Mouse (Mus musculus): Measurements from ENCODE around the gene Acap2. TPM values are rescaled to one million over a fixed set of nuclear protein-coding genes. Genes with fewer than 3 reads are reported as not detected.

Acap2 gene
- polyA plus RNA-seq, 1 experiment, result 36.9 TPM

DNA sequence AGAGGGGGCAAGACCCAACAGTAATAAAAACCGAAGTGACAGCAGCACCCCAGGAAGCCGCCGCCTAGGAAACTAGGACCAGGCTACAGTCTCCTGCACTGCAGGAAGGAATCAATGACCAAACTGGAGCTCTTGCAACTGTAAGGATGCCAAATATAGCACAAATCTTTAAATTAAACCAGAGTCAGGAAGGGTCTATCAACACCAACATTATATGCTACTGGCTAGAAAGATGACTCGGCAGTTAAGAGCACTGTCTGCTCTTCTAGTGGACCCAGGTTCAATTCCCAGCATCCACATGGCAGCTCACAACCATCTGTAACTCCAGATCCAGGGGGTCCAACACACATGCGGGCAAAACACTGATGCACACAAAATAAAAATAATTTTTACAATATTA is 21.7 kb downstream of the Acap2 start:
- Histone ChIP-seq H3K27me3 (ENCODE audit: control insufficient read depth, insufficient read depth, low read length) (no peaks in the 10 kb centered on the region), H3K4me1 (ENCODE audit: control insufficient read depth, insufficient read depth, low read length) (peaks cover 12% of the 10 kb centered on the region), H3K4me3 (replicated peaks; ENCODE audit: insufficient read depth, low read depth, low read length) (no peak overlapping the region), H3K27ac (ENCODE audit: insufficient read depth, low read length) (no peak overlapping the region)
- 66% methylated on average over 5 of the region's 5 CpGs for WGBS
- no peak for DNase-seq
- TF ChIP-seq POLR2A (IDR thresholded peaks at IDR 0.05; ENCODE audit: borderline replicate concordance, insufficient read depth, low read length) (no peak), CTCF (IDR thresholded peaks at IDR 0.05; ENCODE audit: borderline replicate concordance, insufficient read depth, low read depth, low read length) (no peak)

DNA sequence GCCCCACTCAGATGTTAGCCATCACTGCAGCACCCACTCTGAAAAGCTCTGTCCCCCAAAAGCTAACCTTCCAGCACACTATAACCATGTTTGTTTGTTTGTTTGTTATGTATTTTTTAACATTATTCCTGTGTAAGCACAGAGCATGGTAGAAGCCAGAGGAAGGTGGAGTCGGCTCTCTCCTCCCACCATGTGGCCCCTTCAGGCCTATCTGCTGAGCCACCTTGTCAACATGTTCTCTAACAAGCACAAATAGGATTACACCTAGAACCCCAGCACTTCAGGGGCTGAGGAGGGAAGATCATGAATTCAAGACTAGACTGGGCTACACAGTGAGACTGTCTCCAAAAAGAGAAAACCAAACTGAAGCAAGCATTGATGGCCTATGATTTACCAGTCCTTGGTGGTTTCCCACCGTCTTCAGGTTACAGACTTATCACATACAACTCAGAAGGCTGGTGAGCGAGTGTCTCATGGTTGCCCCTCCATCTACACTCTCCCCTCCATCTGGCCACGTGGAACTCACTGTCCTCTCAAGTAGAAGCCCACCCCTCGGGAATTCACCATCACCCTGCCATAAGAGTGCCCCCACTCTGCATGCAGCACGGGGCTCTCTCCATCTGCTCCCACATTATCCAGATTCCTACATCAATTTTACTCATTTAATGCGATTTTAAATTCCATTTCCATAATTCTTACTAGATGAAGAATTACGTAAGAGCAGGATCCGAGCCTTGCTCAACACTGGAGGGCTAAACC is 26.0 kb downstream of the Acap2 start:
- no peak for DNase-seq
- Histone ChIP-seq H3K27ac (ENCODE audit: insufficient read depth, low read length) (no peak overlapping the region), H3K4me3 (replicated peaks; ENCODE audit: insufficient read depth, low read depth, low read length) (no peak overlapping the region), H3K27me3 (ENCODE audit: control insufficient read depth, insufficient read depth, low read length) (no peaks in the 10 kb centered on the region), H3K4me1 (ENCODE audit: control insufficient read depth, insufficient read depth, low read length) (no peaks in the 10 kb centered on the region; the same call in 1 of the 2 replicates)
- TF ChIP-seq POLR2A (IDR thresholded peaks at IDR 0.05; ENCODE audit: borderline replicate concordance, insufficient read depth, low read length), result no peak
- WGBS, result 81% methylated on average over 9 of the region's 9 CpGs

DNA sequence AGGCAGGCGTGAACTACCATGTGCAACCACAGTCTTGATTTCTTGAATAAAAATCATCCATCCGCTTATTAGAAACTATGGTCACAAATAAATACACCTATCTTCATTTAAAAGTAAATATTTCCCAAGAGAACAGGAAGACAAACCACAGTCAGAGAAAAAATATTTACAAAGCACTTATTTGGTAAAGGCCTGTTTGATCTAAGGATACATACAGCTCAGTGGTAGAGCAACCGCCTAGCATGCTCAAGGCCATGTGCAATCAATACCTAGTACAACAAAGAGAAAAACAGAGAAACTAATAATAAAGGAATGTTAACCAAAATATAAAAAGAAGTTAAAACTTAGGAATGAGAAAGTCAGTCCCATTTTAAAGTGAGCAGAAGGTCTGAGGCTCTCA is 28.8 kb downstream of the Acap2 start:
- DNase-seq, result no peak
- 96% methylated on average over 3 of the region's 3 CpGs for WGBS
- Histone ChIP-seq H3K4me3 (replicated peaks; ENCODE audit: insufficient read depth, low read depth, low read length) (no peak overlapping the region), H3K4me1 (ENCODE audit: control insufficient read depth, insufficient read depth, low read length) (peaks cover 6% of the 10 kb centered on the region), H3K27ac (ENCODE audit: insufficient read depth, low read length) (no peak overlapping the region), H3K27me3 (ENCODE audit: control insufficient read depth, insufficient read depth, low read length) (no peaks in the 10 kb centered on the region)
- TF ChIP-seq CTCF (IDR thresholded peaks at IDR 0.05; ENCODE audit: borderline replicate concordance, insufficient read depth, low read depth, low read length), result no peak
- TF ChIP-seq POLR2A (IDR thresholded peaks at IDR 0.05; ENCODE audit: borderline replicate concordance, insufficient read depth, low read length), result no peak

DNA sequence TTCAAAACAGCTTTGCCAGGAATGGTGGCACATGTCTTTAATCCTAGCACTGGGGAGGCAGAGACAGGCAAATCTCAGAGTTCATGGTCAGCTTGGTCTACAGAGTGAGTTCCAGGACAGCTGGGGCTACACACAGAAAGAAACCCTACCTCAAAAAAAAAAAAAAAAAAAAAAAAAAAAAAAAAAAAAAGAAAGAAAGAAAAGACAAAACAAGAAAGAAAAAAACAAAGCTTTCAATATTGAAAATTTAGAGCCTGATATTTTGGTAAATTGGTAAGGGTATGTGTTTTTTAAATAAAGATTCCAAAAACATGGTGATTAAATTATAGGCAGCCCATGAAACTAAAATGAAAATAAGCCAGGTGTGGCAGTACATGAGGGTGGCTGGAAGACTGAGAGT is 29.6 kb downstream of the Acap2 start:
- H3K27ac ChIP-seq (ENCODE audit: insufficient read depth, low read length), result no peak overlapping the region
- DNase-seq, result no peak

DNA sequence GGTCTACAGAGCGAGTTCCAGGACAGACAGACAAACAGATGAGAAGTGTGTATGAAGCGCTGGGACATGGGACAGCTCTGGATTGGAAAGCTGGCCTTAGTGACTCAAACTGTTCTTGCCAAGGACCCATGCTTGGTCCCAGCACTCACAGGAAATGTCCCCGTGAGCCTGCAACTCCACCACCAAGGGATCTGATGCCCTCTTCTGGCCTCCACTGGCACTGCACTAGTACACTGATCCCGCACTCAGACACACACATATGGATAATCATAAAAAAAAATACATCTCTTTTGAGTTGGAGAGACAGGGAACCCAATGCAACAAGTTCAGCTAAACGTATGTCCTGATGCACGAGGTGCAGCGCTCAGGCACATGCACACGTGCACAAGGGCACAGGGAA is 30.7 kb downstream of the Acap2 start:
- TF ChIP-seq POLR2A (IDR thresholded peaks at IDR 0.05; ENCODE audit: borderline replicate concordance, insufficient read depth, low read length) (no peak), CTCF (IDR thresholded peaks at IDR 0.05; ENCODE audit: borderline replicate concordance, insufficient read depth, low read depth, low read length) (no peak)
- 96% methylated on average over 8 of the region's 8 CpGs for WGBS
- DNase-seq, result no peak

More for the DNA sequence above, 29.6 kb downstream of the Acap2 start:
- H3K27me3 ChIP-seq (ENCODE audit: control insufficient read depth, insufficient read depth, low read length), result no peaks in the 10 kb centered on the region
- peaks cover 7% of the 10 kb centered on the region for H3K4me1 ChIP-seq (ENCODE audit: control insufficient read depth, insufficient read depth, low read length)
- TF ChIP-seq POLR2A (IDR thresholded peaks at IDR 0.05; ENCODE audit: borderline replicate concordance, insufficient read depth, low read length) (no peak), CTCF (IDR thresholded peaks at IDR 0.05; ENCODE audit: borderline replicate concordance, insufficient read depth, low read depth, low read length) (no peak)
- H3K4me3 ChIP-seq (replicated peaks; ENCODE audit: insufficient read depth, low read depth, low read length), result no peak overlapping the region

DNA sequence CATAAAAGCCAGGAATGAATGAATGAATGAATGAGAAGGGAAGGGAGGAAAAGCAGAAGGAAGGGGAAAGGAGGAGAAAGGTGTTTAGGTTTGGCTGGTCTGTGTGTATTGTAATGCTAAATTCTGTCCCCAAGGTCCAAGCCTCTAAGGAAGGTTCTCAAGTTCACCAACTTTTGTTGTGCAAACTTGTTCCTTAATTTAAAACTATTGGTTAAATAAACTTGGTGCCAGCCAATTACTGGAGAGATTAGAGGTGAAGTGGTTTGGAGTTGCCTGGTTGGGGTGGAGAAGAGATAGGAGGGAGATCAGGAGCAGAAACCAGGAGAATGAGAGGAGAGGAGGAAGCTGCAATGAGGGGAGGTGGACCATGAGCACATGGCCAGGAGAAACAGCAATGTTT is 31.4 kb downstream of the Acap2 start:
- no peak for DNase-seq
- Histone ChIP-seq H3K4me1 (ENCODE audit: control insufficient read depth, insufficient read depth, low read length) (peaks cover 7% of the 10 kb centered on the region), H3K27me3 (ENCODE audit: control insufficient read depth, insufficient read depth, low read length) (no peaks in the 10 kb centered on the region), H3K27ac (ENCODE audit: insufficient read depth, low read length) (no peak overlapping the region), H3K4me3 (replicated peaks; ENCODE audit: insufficient read depth, low read depth, low read length) (no peak overlapping the region)
- TF ChIP-seq POLR2A (IDR thresholded peaks at IDR 0.05; ENCODE audit: borderline replicate concordance, insufficient read depth, low read length), result no peak
- TF ChIP-seq CTCF (IDR thresholded peaks at IDR 0.05; ENCODE audit: borderline replicate concordance, insufficient read depth, low read depth, low read length), result no peak

More for the DNA sequence above, 30.7 kb downstream of the Acap2 start:
- no peak overlapping the region for H3K4me3 ChIP-seq (replicated peaks; ENCODE audit: insufficient read depth, low read depth, low read length)
- no peak overlapping the region for H3K27ac ChIP-seq (ENCODE audit: insufficient read depth, low read length)
- peaks cover 7% of the 10 kb centered on the region for H3K4me1 ChIP-seq (ENCODE audit: control insufficient read depth, insufficient read depth, low read length)
- no peaks in the 10 kb centered on the region for H3K27me3 ChIP-seq (ENCODE audit: control insufficient read depth, insufficient read depth, low read length)

DNA sequence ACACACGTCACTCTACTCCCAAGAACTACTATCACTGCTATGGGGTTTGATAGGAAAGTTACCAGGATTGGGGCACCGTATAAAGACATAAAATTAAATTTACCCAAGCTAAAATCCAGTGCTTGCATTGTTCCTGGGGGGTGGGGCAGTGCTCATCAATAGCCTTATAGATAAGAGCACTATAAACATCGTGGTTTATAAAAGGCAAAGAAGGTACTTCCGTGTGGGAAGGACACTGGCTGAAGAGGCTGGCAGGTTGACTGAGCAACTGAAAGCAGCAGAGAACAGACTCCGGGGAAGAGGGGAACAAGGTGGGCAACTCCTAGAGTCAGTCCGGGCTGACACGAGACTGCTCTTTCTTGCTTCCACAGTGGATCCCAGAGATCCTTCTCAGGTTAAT is 33.1 kb downstream of the Acap2 start:
- Histone ChIP-seq H3K4me3 (replicated peaks; ENCODE audit: insufficient read depth, low read depth, low read length) (no peak overlapping the region), H3K4me1 (ENCODE audit: control insufficient read depth, insufficient read depth, low read length) (peaks cover 12% of the 10 kb centered on the region), H3K27ac (ENCODE audit: insufficient read depth, low read length) (no peak overlapping the region), H3K27me3 (ENCODE audit: control insufficient read depth, insufficient read depth, low read length) (no peaks in the 10 kb centered on the region)
- WGBS, result 55% methylated on average over 7 of the region's 7 CpGs
- DNase-seq, result no peak
- TF ChIP-seq CTCF (IDR thresholded peaks at IDR 0.05; ENCODE audit: borderline replicate concordance, insufficient read depth, low read depth, low read length), result no peak
- no peak for TF ChIP-seq POLR2A (IDR thresholded peaks at IDR 0.05; ENCODE audit: borderline replicate concordance, insufficient read depth, low read length)

DNA sequence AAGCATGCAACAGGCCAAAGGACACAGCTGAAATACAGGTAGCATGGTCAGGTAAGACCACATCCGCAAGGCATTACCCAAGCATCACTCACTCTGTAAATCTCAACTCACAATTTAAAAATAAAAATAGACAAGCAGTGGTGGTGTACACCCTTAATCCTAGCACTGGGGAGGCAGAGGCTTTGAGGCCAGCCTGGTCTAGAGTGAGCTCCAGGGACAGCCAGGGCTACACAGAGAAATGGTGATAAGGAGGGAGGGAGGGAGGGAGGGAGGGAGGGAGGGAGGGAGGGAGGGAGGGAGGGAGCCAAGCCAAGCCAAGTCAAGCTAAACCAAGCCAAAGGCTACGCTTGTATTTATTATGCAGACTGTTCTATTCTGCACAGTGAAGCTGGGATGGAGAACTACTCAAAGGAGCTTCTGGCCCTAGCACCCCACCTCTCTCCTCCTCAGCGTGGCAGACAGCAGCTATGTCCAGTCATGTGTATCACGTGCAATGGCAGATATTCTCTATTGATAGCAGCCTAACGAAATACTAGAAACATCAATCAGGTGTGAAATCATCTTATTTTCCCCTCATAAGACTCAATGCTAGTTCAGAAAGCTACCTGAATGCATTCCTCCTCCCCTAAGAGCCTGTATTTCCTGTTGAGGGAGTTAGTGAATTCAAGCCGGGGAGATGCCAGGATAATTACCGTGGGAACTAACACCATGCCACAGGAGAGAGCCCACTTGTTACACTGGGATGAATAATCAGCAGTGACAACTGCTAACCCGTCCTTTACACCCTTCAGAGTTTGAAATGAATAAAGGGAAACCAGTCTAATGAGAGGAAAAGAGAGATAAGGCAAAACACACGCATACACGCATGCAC is 33.8 kb downstream of the Acap2 start:
- no peak overlapping the region for H3K4me3 ChIP-seq (replicated peaks; ENCODE audit: insufficient read depth, low read depth, low read length)
- TF ChIP-seq CTCF (IDR thresholded peaks at IDR 0.05; ENCODE audit: borderline replicate concordance, insufficient read depth, low read depth, low read length) (no peak), POLR2A (IDR thresholded peaks at IDR 0.05; ENCODE audit: borderline replicate concordance, insufficient read depth, low read length) (no peak)
- H3K27ac ChIP-seq (ENCODE audit: insufficient read depth, low read length), result no peak overlapping the region
- no peak for DNase-seq
- H3K4me1 ChIP-seq (ENCODE audit: control insufficient read depth, insufficient read depth, low read length), result peaks cover 12% of the 10 kb centered on the region; the same call in 1 of the 2 replicates
- no peaks in the 10 kb centered on the region for H3K27me3 ChIP-seq (ENCODE audit: control insufficient read depth, insufficient read depth, low read length)
- 39% methylated on average over 10 of the region's 10 CpGs for WGBS

Data from cerebellum, adult 2 months (tissue).